Mouse (Mus musculus) stomach, postnatal 0 days (tissue): Measurements from ENCODE around the gene Mospd3.

ENCODE experiments used
- CTCF ChIP-seq: IDR thresholded peaks from 2 replicates; pipeline ENCODE4 v1.5.1; 2016; ENCODE audit warnings: antibody characterized with exemption, low read depth, mild to moderate bottlenecking, moderate library complexity
- EP300 ChIP-seq: optimal IDR thresholded peaks from 2 replicates; pipeline ENCODE3; 2016; ENCODE audit warnings: antibody characterized with exemption

DNA sequence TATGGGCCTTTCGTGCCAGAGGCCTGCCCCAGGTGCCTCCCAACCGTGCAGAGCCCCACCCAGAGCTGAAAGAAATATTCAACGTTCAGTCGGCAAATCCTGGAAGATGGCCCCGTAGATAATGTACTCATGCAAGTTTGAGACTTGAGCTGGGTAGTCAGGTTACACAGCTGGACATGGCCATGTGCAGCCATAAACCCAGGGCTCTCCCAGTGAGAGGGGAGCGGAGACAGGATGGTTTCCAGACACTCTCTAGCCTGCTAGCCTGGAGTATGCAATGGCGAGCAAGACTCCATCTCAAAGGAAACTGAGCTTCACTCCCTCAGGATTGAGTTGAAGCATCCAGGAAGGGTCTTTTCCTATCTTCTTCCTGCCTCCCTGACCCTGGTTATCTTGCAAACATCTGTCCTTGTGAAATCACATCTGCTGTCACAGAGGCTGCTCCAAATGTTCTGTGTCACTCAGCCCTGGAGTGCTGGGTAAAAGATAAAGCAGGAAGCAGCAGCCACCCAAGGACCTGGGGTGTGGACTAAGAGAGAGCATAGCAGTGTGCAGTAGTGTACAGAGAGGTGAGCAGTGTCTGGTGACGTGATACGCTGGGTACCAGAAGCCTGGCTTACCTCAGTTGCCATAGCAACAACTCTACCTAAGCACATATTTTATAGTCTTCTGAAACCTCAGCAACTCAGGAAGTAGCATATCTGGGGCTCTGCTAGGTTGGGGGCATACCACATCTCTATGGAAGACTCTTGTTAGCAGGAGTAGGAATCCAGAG is 47.2 kb upstream of the Mospd3 start:
- no peak for TF ChIP-seq CTCF
- TF ChIP-seq EP300: no peak
